Mouse (Mus musculus) lung, postnatal 0 days (tissue): Measurements from ENCODE around the gene Tmem44.

ENCODE experiments used
- CTCF ChIP-seq: IDR thresholded peaks from 2 replicates; pipeline ENCODE4 v1.5.1; 2016; ENCODE audit warnings: antibody characterized with exemption, mild to moderate bottlenecking
- EP300 ChIP-seq: IDR thresholded peaks from 2 replicates; pipeline ENCODE4 v1.6.1; 2016; ENCODE audit warnings: antibody characterized with exemption, mild to moderate bottlenecking, control low read depth

DNA sequence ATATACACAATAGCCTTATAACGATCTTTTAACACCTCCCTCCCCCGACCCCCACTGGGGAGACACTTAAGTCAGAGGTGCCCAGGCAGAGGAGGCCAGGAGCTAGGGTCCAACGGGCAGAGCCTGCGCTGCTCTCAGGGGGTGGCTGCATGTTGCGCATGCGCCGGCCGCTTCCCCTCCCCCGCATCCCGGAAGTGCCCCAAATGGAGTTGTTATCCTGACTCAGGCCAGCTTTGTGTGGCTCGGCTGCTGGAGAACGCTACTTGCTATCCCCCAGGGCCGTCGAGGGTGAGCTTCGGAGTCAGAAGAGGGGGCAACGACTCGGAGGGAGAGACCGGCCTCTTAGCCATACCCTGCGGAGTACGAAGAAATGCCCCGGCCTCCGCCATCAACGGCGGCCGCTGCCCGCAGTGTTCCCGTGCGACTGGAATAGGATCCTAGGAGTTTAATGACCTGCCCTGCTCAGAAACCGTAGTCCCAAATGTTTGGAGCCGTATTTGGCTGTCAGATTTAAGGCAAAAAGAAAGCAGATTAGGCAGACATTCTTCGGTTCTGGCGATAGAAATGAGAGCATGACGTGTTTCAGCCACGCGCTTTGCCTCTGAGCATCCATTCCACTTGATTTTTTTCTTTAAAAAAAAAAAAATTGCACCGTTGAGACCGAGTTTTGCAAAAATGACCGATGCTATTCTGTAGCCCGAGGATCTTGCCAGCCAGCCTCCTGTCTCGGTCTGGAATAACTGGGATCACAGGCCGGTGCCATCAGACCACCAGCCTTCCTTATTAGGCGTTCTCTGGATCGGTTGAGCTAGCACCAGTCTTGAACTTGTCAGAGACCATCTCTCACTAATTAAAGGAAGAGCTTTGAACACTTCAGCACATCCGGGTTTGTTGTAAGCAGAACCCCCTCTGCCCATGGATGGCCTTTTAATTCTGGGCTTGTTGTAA lies 39.9 kb downstream of the Tmem44 start:
- TF ChIP-seq CTCF = 0 out of 2 replicates have a peak, but pooled peaks have one; percentile 4
- TF ChIP-seq EP300 = no peak
